Mouse (Mus musculus) intestine, postnatal 0 days (tissue): ENCODE measurements around the gene Sst. TPM values are rescaled to one million over a fixed set of nuclear protein-coding genes. Genes with fewer than 3 reads are reported as not detected.

ENCODE experiments used
- ATAC-seq: fragments of 200-750 bp; cut with Nextera tagmentation; 2 replicates; pipeline ENCODE4 v1.8.0; 2017; ENCODE audit warnings: mild to moderate bottlenecking, moderate TSS enrichment, moderate library complexity
- H3K27ac ChIP-seq: fragments of 300-500 bp; sonication (generic); 2 replicates; pipeline ENCODE4 v1.5.1; 2014; ENCODE audit warnings: mild to moderate bottlenecking, low read depth, low read length, moderate library complexity
- H3K27me3 ChIP-seq: fragments of 300-500 bp; sonication (generic); replicated peaks from 2 replicates; pipeline ENCODE4 v1.6.1; 2014; ENCODE audit warnings: low read length, mixed read lengths; ENCODE audit not compliant: control insufficient read depth, insufficient read depth
- H3K36me3 ChIP-seq: fragments of 300-500 bp; sonication (generic); 2 replicates; pipeline ENCODE4 v1.6.1; 2014; ENCODE audit warnings: mild to moderate bottlenecking, moderate library complexity; ENCODE audit not compliant: control insufficient read depth, insufficient read depth
- H3K4me1 ChIP-seq: fragments of 300-500 bp; sonication (generic); replicated peaks from 2 replicates; pipeline ENCODE4 v1.6.1; 2014; ENCODE audit warnings: antibody characterized with exemption, low read length, mixed read lengths; ENCODE audit not compliant: control insufficient read depth, insufficient read depth
- H3K4me2 ChIP-seq: fragments of 300-500 bp; sonication (generic); replicated peaks from 2 replicates; pipeline ENCODE4 v1.6.1; 2014; ENCODE audit warnings: low read depth, mild to moderate bottlenecking, moderate library complexity
- H3K4me3 ChIP-seq: fragments of 300-500 bp; sonication (generic); 2 replicates; pipeline ENCODE4 v1.5.1; 2014; ENCODE audit warnings: low read depth, low read length
- H3K9ac ChIP-seq: fragments of 300-500 bp; sonication (generic); 2 replicates; pipeline ENCODE4 v1.6.1; 2014; ENCODE audit warnings: mild to moderate bottlenecking, low read depth, low read length
- H3K9me3 ChIP-seq: fragments of 300-500 bp; sonication (generic); 2 replicates; pipeline ENCODE4 v1.6.1; 2016; ENCODE audit warnings: mixed run types; ENCODE audit not compliant: control insufficient read depth
- CTCF ChIP-seq: sonication (generic); IDR thresholded peaks from 2 replicates; pipeline ENCODE4 v1.5.1; 2016; ENCODE audit warnings: low read depth, mild to moderate bottlenecking, control low read depth, antibody characterized with exemption, moderate library complexity
- WGBS: fragments of 180-500 bp; shearing (Covaris S2); extraction: QIAGEN DNeasy Blood & Tissue Kit; methylation state at CpG from one replicate; pipeline ENCODE4 v1.1.7; 2014; 5-methylcytosine and 5-hydroxymethylcytosine counted together
- polyA plus RNA-seq: library from polyadenylated mRNA; unstranded; fragments of >200 nt; fragmentation: Nextera tagmentation; extraction: Ambion mirVana; gene quantifications from 2 replicates; pipeline ENCODE4 v1.2.1, GENCODE M21; 2015

Sst gene
- 71.7 and 74.5 TPM in 2 replicates for polyA plus RNA-seq

- H3K27ac ChIP-seq: no peak within 1 kb of the TSS
- H3K27me3 ChIP-seq: peaks cover 13% of the 10 kb centered on the region; the same call in 1 of the 2 replicates
- no peak within 1 kb of the TSS for H3K4me3 ChIP-seq
- ATAC-seq: no peak
- no peak for TF ChIP-seq CTCF
- H3K4me1 ChIP-seq: no peaks in the 10 kb centered on the region
- 7% methylated on average over 26 of the region's 26 CpGs for WGBS
- no peaks in the 10 kb centered on the region for H3K9me3 ChIP-seq
- no peak within 1 kb of the TSS for H3K9ac ChIP-seq
- H3K4me2 ChIP-seq: no peak within 1 kb of the TSS
- H3K36me3 ChIP-seq: no peaks in the 10 kb centered on the region
Measured at GRCm38 (mm10) chr16:23890636-23891035, at the start of gene Sst. Sst (minus strand) TSS chr16:23890958.

DNA sequence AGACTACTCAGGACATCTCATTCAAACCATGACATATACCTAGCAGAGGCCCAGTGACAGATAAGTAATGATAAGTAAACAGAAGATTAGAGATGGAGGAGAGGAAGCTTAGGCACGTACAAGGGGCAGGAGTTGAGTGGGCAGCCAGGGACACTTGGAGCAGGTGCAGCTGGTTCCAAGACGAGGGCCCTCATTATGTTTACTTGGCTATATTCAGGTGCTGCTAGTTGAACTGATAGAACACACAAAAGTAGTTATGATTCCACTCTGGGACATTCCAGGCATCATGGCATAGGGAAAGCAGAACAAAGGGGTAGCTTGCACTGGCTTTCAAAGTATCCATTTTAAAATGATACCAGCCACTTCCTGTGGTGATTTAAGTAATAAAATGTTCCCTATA, 43.6 kb upstream of the Sst start:
- TF ChIP-seq CTCF: no peak
- 27% methylated on average over 2 of the region's 2 CpGs for WGBS

DNA sequence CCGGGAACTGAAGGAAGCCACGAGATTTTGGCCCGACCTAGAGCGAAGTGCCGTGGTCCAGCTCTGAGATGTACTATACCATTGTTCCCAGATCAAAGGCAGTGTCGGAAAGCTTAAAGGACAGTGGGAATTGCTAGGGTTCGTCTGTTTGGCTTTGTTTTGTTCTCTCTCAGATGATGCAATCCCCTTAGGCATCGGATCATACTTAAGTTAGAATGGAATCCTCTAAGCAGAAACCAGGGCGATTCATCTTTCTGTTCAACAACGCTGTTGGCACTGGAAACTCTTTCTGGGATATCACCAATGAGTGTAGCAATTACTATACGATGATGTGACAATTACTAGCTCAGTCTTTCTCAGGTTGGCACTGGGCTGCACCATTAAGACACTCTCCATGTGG, 41.5 kb upstream of the Sst start, which contains the start of gene Rtp2:
Rtp2 (minus strand) TSS at position 101 of the 400 bp plus-strand sequence.
- H3K9me3 ChIP-seq: no peaks in the 10 kb centered on the region
- WGBS: 85% methylated on average over 11 of the region's 11 CpGs
- H3K4me2 ChIP-seq: no peak within 1 kb of the TSS
- no peak for TF ChIP-seq CTCF
- H3K27ac ChIP-seq: no peak within 1 kb of the TSS
- H3K27me3 ChIP-seq: no peaks in the 10 kb centered on the region
- no peak within 1 kb of the TSS for H3K9ac ChIP-seq
- H3K4me1 ChIP-seq: no peaks in the 10 kb centered on the region
- H3K4me3 ChIP-seq: no peak within 1 kb of the TSS
- no peak for ATAC-seq
- H3K36me3 ChIP-seq: no peaks in the 10 kb centered on the region

More for the DNA sequence above, 43.6 kb upstream of the Sst start:
- ATAC-seq: no peak
- no peaks in the 10 kb centered on the region for H3K9me3 ChIP-seq
- H3K9ac ChIP-seq: no peak overlapping the region
- no peaks in the 10 kb centered on the region for H3K36me3 ChIP-seq
- H3K27me3 ChIP-seq: no peaks in the 10 kb centered on the region
- no peak overlapping the region for H3K4me2 ChIP-seq
- H3K4me3 ChIP-seq: no peak overlapping the region
- H3K4me1 ChIP-seq: no peaks in the 10 kb centered on the region
- no peak overlapping the region for H3K27ac ChIP-seq

GRCm38 (mm10) chr16:23931275-23931674, 40.5 kb upstream of the Sst start:
- Histone ChIP-seq H3K27ac (no peak overlapping the region), H3K36me3 (no peaks in the 10 kb centered on the region), H3K4me2 (no peak overlapping the region), H3K27me3 (no peaks in the 10 kb centered on the region), H3K9me3 (no peaks in the 10 kb centered on the region), H3K9ac (no peak overlapping the region), H3K4me3 (no peak overlapping the region), H3K4me1 (no peaks in the 10 kb centered on the region)
- no peak for TF ChIP-seq CTCF
- no peak for ATAC-seq
- 65% methylated on average over 18 of the region's 18 CpGs for WGBS

GRCm38 (mm10) chr16:23930426-23931073, 39.8 kb upstream of the Sst start:
- Histone ChIP-seq H3K4me3 (no peak overlapping the region), H3K9me3 (no peaks in the 10 kb centered on the region), H3K4me1 (no peaks in the 10 kb centered on the region), H3K27ac (no peak overlapping the region), H3K4me2 (no peak overlapping the region), H3K9ac (no peak overlapping the region), H3K36me3 (no peaks in the 10 kb centered on the region), H3K27me3 (no peaks in the 10 kb centered on the region)
- 86% methylated on average over 3 of the region's 3 CpGs for WGBS
- ATAC-seq: no peak
- no peak for TF ChIP-seq CTCF

DNA sequence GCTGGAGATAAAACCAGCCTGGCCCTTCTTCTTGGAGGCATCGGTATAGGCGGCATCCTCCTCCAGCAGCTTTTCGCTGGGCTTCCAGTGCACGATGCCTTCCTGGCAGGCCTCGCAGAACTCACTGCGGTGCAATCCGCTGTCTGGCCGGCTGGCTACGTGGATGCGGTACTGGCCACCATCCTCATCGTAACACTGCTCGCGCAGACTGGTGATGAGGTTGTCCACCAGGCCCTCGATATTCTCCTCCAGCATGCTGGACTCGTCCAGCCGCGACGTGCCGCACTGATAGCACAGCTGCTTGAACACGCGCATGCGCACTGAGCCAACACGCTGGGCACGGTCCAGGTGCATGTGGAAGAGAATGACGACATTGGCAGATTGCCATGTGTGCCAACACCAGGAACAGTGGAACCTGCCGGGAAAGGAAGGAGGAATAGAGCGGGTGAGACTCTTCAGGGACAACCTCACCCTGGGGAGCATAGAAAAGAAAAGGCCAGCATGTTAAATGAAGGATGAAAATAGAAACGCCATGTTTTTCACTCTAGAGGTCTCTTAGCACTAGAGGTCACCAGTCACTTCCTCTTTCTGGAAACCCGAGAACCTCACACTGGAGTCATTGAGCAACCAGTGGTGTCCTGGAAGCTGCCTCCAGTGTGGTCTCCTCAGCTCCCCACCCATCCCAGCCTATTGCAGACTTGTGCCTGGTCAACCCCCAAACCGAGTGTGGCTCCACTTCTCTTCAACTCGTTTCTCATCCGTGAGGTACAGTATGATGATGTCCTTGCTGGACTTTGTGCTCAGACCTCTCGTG, 36.8 kb upstream of the Sst start:
- Histone ChIP-seq H3K36me3 (no peaks in the 10 kb centered on the region), H3K4me3 (no peak overlapping the region), H3K4me2 (no peak overlapping the region), H3K9ac (no peak overlapping the region), H3K4me1 (no peaks in the 10 kb centered on the region), H3K27me3 (no peaks in the 10 kb centered on the region), H3K9me3 (no peaks in the 10 kb centered on the region), H3K27ac (no peak overlapping the region)
- WGBS: 88% methylated on average over 33 of the region's 33 CpGs
- no peak for TF ChIP-seq CTCF
- ATAC-seq: no peak
